Mouse (Mus musculus) forebrain, embryonic 15.5 days (tissue): Measurements from ENCODE around the gene Pxmp4. TPM values are rescaled to one million over a fixed set of nuclear protein-coding genes. Genes with fewer than 3 reads are reported as not detected.

Experiments
- polyA plus RNA-seq: library from polyadenylated mRNA; unstranded; fragments of >200 nt; fragmentation: Nextera tagmentation; extraction: Ambion mirVana; gene quantifications from 2 replicates; pipeline ENCODE4 v1.2.1, GENCODE M21; 2015

The Pxmp4 gene
- polyA plus RNA-seq, 1 experiment from 2014 or later = 13.4 TPM

Other genes with a start within 250 kb of the Pxmp4 start
- gene Cdk5rap1, start 230.7 kb downstream of the Pxmp4 start, polyA plus RNA-seq = 15.3 and 18.2 TPM in 2 replicates
- gene Snta1, start 195.6 kb downstream of the Pxmp4 start, polyA plus RNA-seq = 9.2 and 11.1 TPM in 2 replicates
- 78.0 and 82.3 TPM in 2 replicates for gene Cbfa2t2, start 167.2 kb downstream of the Pxmp4 start, polyA plus RNA-seq
- 1.9 and 2.6 TPM in 2 replicates for gene 1700003F12Rik, start 56.6 kb downstream of the Pxmp4 start, polyA plus RNA-seq
- 0.59 and 0.88 TPM in 2 replicates for gene Actl10, start 51.9 kb downstream of the Pxmp4 start, polyA plus RNA-seq
- gene Necab3, start 44.8 kb downstream of the Pxmp4 start, polyA plus RNA-seq = 22.2 and 27.8 TPM in 2 replicates
- 14.1 and 15.8 TPM in 2 replicates for gene E2f1, start 33.8 kb downstream of the Pxmp4 start, polyA plus RNA-seq
- 2.7 and 3.6 TPM in 2 replicates for gene Zfp341, start 9.6 kb upstream of the Pxmp4 start, polyA plus RNA-seq
- 0.45 and 0.89 TPM in 2 replicates for gene 4930519P11Rik, start 9.7 kb upstream of the Pxmp4 start, polyA plus RNA-seq
- gene Chmp4b, start 48.0 kb upstream of the Pxmp4 start, polyA plus RNA-seq = 23.9 and 25.0 TPM in 2 replicates
- gene Gm14214, start 166.3 kb upstream of the Pxmp4 start, polyA plus RNA-seq = not detected in 2 replicates
- gene Raly, start 187.4 kb upstream of the Pxmp4 start, polyA plus RNA-seq = 37.1 and 38.2 TPM in 2 replicates
- 0.50 and 0.55 TPM in 2 replicates for gene a, start 187.7 kb upstream of the Pxmp4 start, polyA plus RNA-seq